Mouse (Mus musculus): ENCODE results near the gene Ciita. TPM values are rescaled to one million over a fixed set of nuclear protein-coding genes. Genes with fewer than 3 reads are reported as not detected.

The Ciita gene
- polyA plus RNA-seq, 1 experiment = 0.07 TPM

DNA sequence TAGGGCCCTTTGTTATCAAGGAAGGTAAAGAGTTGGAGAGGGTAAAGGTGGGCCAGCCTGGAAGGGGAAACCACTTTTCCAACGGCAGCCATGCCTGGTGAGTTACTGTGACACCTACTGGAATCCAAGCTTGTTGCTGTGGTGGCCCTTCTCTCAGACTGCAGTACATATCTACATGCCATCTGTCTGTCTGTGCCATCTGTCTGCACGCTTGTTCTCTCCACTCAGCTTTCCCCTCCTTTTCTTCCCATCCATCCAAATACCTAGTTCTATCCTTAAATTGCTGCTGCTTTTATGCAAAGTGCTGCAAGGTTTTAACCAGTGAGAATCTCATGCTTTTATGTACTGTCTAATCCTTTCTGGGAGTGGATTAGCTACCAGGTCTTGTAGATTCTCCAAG is 69.7 kb downstream of the Ciita start:
- Histone ChIP-seq H3K27me3 (ENCODE audit: control insufficient read depth, insufficient read depth, low read length) (no peaks in the 10 kb centered on the region), H3K4me1 (ENCODE audit: control insufficient read depth, insufficient read depth, low read length) (peaks cover 3% of the 10 kb centered on the region), H3K36me3 (ENCODE audit: control insufficient read depth, insufficient read depth, low read length) (no peaks in the 10 kb centered on the region), H3K27ac (ENCODE audit: control insufficient read depth, insufficient read depth, low read depth, low read length) (no peak overlapping the region), H3K4me3 (ENCODE audit: control insufficient read depth, low read depth, low read length) (no peak overlapping the region)
- TF ChIP-seq POLR2A (IDR thresholded peaks at IDR 0.05; ENCODE audit: control insufficient read depth, low read depth, low read length) (no peak), CTCF (IDR thresholded peaks at IDR 0.05; ENCODE audit: control insufficient read depth, insufficient read depth, insufficient replicate concordance, low read depth, low read length) (no peak)

- Histone ChIP-seq H3K27me3 (ENCODE audit: control insufficient read depth, insufficient read depth, low read length) (no peaks in the 10 kb centered on the region), H3K36me3 (ENCODE audit: control insufficient read depth, insufficient read depth, low read length) (no peaks in the 10 kb centered on the region), H3K27ac (ENCODE audit: control insufficient read depth, insufficient read depth, low read depth, low read length) (no peak overlapping the region), H3K4me3 (ENCODE audit: control insufficient read depth, low read depth, low read length) (no peak overlapping the region), H3K4me1 (ENCODE audit: control insufficient read depth, insufficient read depth, low read length) (no peaks in the 10 kb centered on the region)
- TF ChIP-seq CTCF (IDR thresholded peaks at IDR 0.05; ENCODE audit: control insufficient read depth, insufficient read depth, insufficient replicate concordance, low read depth, low read length) (no peak), POLR2A (IDR thresholded peaks at IDR 0.05; ENCODE audit: control insufficient read depth, low read depth, low read length) (no peak)
Measured at GRCm38 (mm10) chr16:10551592-10551991, 71.7 kb downstream of the Ciita start.

GRCm38 (mm10) chr16:10553858-10554257 is 74.0 kb downstream of the Ciita start:
- Histone ChIP-seq H3K4me3 (ENCODE audit: control insufficient read depth, low read depth, low read length) (no peak overlapping the region), H3K4me1 (ENCODE audit: control insufficient read depth, insufficient read depth, low read length) (no peaks in the 10 kb centered on the region), H3K27ac (ENCODE audit: control insufficient read depth, insufficient read depth, low read depth, low read length) (no peak overlapping the region), H3K36me3 (ENCODE audit: control insufficient read depth, insufficient read depth, low read length) (no peaks in the 10 kb centered on the region), H3K27me3 (ENCODE audit: control insufficient read depth, insufficient read depth, low read length) (no peaks in the 10 kb centered on the region)
- TF ChIP-seq POLR2A (IDR thresholded peaks at IDR 0.05; ENCODE audit: control insufficient read depth, low read depth, low read length) (no peak), CTCF (IDR thresholded peaks at IDR 0.05; ENCODE audit: control insufficient read depth, insufficient read depth, insufficient replicate concordance, low read depth, low read length) (no peak)

DNA sequence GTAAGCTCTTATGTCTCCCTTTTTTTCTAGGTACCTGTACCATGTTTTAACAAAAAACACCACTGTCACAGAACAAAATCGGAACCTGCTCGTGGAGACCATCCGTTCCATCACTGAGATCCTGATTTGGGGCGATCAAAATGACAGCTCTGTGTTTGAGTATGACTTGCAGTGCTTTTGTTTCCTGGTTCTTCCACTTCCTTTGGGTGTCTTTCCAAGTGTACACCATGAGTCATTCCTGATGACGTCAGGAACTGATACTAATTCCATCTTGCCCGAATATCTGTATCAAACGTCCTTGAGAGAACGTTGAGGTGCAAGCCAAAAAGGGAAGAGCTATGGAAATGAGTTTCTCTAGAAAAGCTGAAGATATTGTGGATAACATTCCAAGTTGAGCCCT is 80.1 kb downstream of the Ciita start:
- Histone ChIP-seq H3K4me1 (ENCODE audit: control insufficient read depth, insufficient read depth, low read length) (no peaks in the 10 kb centered on the region), H3K27ac (ENCODE audit: control insufficient read depth, insufficient read depth, low read depth, low read length) (no peak overlapping the region), H3K36me3 (ENCODE audit: control insufficient read depth, insufficient read depth, low read length) (peaks cover 1% of the 10 kb centered on the region; the same call in 1 of the 2 replicates), H3K27me3 (ENCODE audit: control insufficient read depth, insufficient read depth, low read length) (no peaks in the 10 kb centered on the region), H3K4me3 (ENCODE audit: control insufficient read depth, low read depth, low read length) (no peak overlapping the region)
- TF ChIP-seq POLR2A (IDR thresholded peaks at IDR 0.05; ENCODE audit: control insufficient read depth, low read depth, low read length) (no peak), CTCF (IDR thresholded peaks at IDR 0.05; ENCODE audit: control insufficient read depth, insufficient read depth, insufficient replicate concordance, low read depth, low read length) (no peak)

GRCm38 (mm10) chr16:10565278-10565885 is 85.5 kb downstream of the Ciita start:
- Histone ChIP-seq H3K4me1 (ENCODE audit: control insufficient read depth, insufficient read depth, low read length) (no peaks in the 10 kb centered on the region), H3K27ac (ENCODE audit: control insufficient read depth, insufficient read depth, low read depth, low read length) (no peak overlapping the region), H3K27me3 (ENCODE audit: control insufficient read depth, insufficient read depth, low read length) (no peaks in the 10 kb centered on the region), H3K36me3 (ENCODE audit: control insufficient read depth, insufficient read depth, low read length) (peaks cover 1% of the 10 kb centered on the region; the same call in 1 of the 2 replicates), H3K4me3 (ENCODE audit: control insufficient read depth, low read depth, low read length) (no peak overlapping the region)
- TF ChIP-seq POLR2A (IDR thresholded peaks at IDR 0.05; ENCODE audit: control insufficient read depth, low read depth, low read length) (no peak), CTCF (IDR thresholded peaks at IDR 0.05; ENCODE audit: control insufficient read depth, insufficient read depth, insufficient replicate concordance, low read depth, low read length) (peak; percentile 91; the same call in 1 of the 2 replicates)

- no peak for TF ChIP-seq CTCF (IDR thresholded peaks at IDR 0.05; ENCODE audit: control insufficient read depth, insufficient read depth, insufficient replicate concordance, low read depth, low read length)
- TF ChIP-seq POLR2A (IDR thresholded peaks at IDR 0.05; ENCODE audit: control insufficient read depth, low read depth, low read length) = no peak
- Histone ChIP-seq H3K27me3 (ENCODE audit: control insufficient read depth, insufficient read depth, low read length) (no peaks in the 10 kb centered on the region), H3K36me3 (ENCODE audit: control insufficient read depth, insufficient read depth, low read length) (no peaks in the 10 kb centered on the region; the same call in none of the 2 replicates), H3K27ac (ENCODE audit: control insufficient read depth, insufficient read depth, low read depth, low read length) (no peak overlapping the region), H3K4me3 (ENCODE audit: control insufficient read depth, low read depth, low read length) (no peak overlapping the region), H3K4me1 (ENCODE audit: control insufficient read depth, insufficient read depth, low read length) (no peaks in the 10 kb centered on the region)
Measured at GRCm38 (mm10) chr16:10567153-10567552, 87.3 kb downstream of the Ciita start.

DNA sequence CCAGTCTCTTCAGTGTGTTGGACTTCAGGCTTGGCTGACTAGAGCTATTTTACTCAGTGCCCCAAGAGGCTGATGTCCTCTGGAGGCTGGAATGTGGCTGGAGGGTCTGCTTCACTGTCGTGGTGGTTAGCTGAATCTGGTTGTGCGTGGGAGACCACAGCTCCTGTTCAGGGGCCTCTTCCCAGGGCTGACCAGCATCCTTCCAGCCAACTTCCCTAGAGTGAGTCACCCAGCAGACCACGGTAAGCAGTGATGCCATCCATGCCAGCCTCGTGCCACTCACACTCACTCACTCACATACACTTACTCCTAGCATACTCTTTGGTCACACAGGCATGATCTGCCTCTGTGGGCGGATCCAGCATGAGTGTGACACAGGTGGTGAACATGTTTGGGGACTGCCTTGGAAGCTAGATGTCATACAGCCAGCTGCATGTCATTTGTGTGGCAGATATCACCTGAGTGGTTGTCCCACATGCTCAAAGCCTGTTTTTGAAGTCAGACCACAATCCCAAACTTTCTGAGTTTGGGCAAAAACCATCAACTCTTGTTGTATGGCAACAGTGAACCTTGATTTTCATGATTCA is 90.0 kb downstream of the Ciita start:
- no peaks in the 10 kb centered on the region for H3K4me1 ChIP-seq (ENCODE audit: control insufficient read depth, insufficient read depth, low read length)
- no peak overlapping the region for H3K4me3 ChIP-seq (ENCODE audit: control insufficient read depth, low read depth, low read length)
- TF ChIP-seq POLR2A (IDR thresholded peaks at IDR 0.05; ENCODE audit: control insufficient read depth, low read depth, low read length) (no peak), CTCF (IDR thresholded peaks at IDR 0.05; ENCODE audit: control insufficient read depth, insufficient read depth, insufficient replicate concordance, low read depth, low read length) (no peak)
- no peak overlapping the region for H3K27ac ChIP-seq (ENCODE audit: control insufficient read depth, insufficient read depth, low read depth, low read length)
- H3K27me3 ChIP-seq (ENCODE audit: control insufficient read depth, insufficient read depth, low read length) = no peaks in the 10 kb centered on the region
- no peaks in the 10 kb centered on the region; the same call in none of the 2 replicates for H3K36me3 ChIP-seq (ENCODE audit: control insufficient read depth, insufficient read depth, low read length)
